Mouse (Mus musculus) embryonic facial prominence, embryonic 12.5 days (tissue): ENCODE measurements around the gene Cadps. TPM values are rescaled to one million over a fixed set of nuclear protein-coding genes. Genes with fewer than 3 reads are reported as not detected.
A peak's percentile ranks its signal among the peaks of the same experiment; 100 is the strongest.

Source experiments
- ATAC-seq: fragments of 200-750 bp; cut with Nextera tagmentation; 2 replicates; pipeline ENCODE4 v1.8.0; 2017; ENCODE audit not compliant: insufficient number of reproducible peaks, insufficient read depth, low FRiP score, low TSS enrichment
- H3K27ac ChIP-seq: fragments of 300-500 bp; sonication (generic); 2 replicates; pipeline ENCODE4 v1.5.1; 2016; ENCODE audit warnings: mild to moderate bottlenecking
- H3K27me3 ChIP-seq: fragments of 300-500 bp; sonication (generic); 2 replicates; pipeline ENCODE4 v1.6.1; 2016; ENCODE audit warnings: mild to moderate bottlenecking, moderate library complexity
- H3K36me3 ChIP-seq: fragments of 300-500 bp; sonication (generic); 2 replicates; pipeline ENCODE4 v1.6.1; 2016; ENCODE audit warnings: mild to moderate bottlenecking
- H3K4me1 ChIP-seq: fragments of 300-500 bp; sonication (generic); 2 replicates; pipeline ENCODE4 v1.6.1; 2016
- H3K4me2 ChIP-seq: fragments of 300-500 bp; sonication (generic); replicated peaks from 2 replicates; pipeline ENCODE4 v1.6.1; 2016; ENCODE audit warnings: mild to moderate bottlenecking, moderate library complexity
- H3K4me3 ChIP-seq: fragments of 300-500 bp; sonication (generic); 2 replicates; pipeline ENCODE4 v1.5.1; 2016; ENCODE audit warnings: mild to moderate bottlenecking
- H3K9ac ChIP-seq: fragments of 300-500 bp; sonication (generic); 2 replicates; pipeline ENCODE4 v1.6.1; 2016; ENCODE audit warnings: mild to moderate bottlenecking, moderate library complexity
- H3K9me3 ChIP-seq: fragments of 300-500 bp; sonication (generic); 2 replicates; pipeline ENCODE4 v1.6.1; 2016; ENCODE audit warnings: mild to moderate bottlenecking, moderate library complexity
- WGBS: fragments of 180-500 bp; shearing (Covaris S2); methylation state at CpG from one replicate; pipeline ENCODE4 v1.1.7; 2016; 5-methylcytosine and 5-hydroxymethylcytosine counted together
- polyA plus RNA-seq: library from polyadenylated mRNA; unstranded; fragments of >200 nt; fragmentation: Nextera tagmentation; extraction: Ambion mirVana; gene quantifications from 2 replicates; pipeline ENCODE4 v1.2.1, GENCODE M21; 2016

Gene Cadps
- polyA plus RNA-seq, 1 experiment from 2014 or later = 2.5 TPM

GRCm38 (mm10) chr14:12350271-12350916, 472.5 kb downstream of the Cadps start:
- Histone ChIP-seq H3K4me2 (no peak overlapping the region), H3K4me1 (0 out of 2 replicates have a peak, but pooled peaks cover 1% of the 10 kb centered on the region), H3K4me3 (no peak overlapping the region), H3K36me3 (no peaks in the 10 kb centered on the region), H3K9ac (no peak overlapping the region), H3K27ac (no peak overlapping the region), H3K9me3 (no peaks in the 10 kb centered on the region), H3K27me3 (peaks cover 91% of the 10 kb centered on the region)
- WGBS = 5% methylated on average over 16 of the region's 16 CpGs
- ATAC-seq = no peak

DNA sequence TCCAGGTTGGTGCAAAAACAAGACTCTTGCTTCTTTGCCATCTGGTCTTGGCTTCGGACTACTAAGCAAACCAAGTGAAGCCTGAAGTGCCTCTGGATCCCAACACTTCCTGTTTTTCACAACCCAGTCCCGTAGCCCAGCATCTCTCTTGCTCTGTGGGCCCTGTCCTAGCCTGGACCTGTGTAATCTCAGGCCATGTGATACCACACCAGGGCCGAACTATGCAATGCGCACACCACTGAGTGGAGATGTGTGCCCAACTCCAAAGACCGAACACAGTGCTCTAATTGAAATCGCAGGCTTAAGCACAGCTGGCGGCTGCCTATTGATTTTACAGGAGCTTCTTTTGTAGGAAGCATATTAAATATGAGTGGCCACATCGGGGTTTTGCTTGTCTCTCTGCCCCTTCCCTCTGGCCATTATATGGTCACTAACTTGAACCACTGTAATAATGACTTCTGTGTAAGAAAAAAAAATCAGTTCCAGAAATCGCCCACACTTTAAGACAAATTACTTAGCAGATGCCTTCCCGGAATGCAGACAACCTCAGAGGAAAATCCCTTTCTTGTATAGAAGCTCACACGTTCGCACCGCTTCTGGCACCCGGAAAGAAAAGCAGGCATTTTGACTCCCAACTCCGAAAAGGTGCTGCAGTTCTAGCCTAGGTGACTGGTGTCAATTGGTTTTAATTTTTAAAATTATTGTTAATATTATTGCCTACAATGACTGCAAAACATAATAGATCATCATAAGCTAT, 473.4 kb downstream of the Cadps start:
- Histone ChIP-seq H3K36me3 (no peaks in the 10 kb centered on the region), H3K4me2 (no peak overlapping the region), H3K27ac (no peak overlapping the region), H3K9me3 (no peaks in the 10 kb centered on the region), H3K4me3 (no peak overlapping the region), H3K9ac (no peak overlapping the region), H3K4me1 (peaks cover 10% of the 10 kb centered on the region; the same call in 1 of the 2 replicates), H3K27me3 (peaks cover 95% of the 10 kb centered on the region)
- no peak for ATAC-seq
- 5% methylated on average over 15 of the region's 15 CpGs for WGBS

DNA sequence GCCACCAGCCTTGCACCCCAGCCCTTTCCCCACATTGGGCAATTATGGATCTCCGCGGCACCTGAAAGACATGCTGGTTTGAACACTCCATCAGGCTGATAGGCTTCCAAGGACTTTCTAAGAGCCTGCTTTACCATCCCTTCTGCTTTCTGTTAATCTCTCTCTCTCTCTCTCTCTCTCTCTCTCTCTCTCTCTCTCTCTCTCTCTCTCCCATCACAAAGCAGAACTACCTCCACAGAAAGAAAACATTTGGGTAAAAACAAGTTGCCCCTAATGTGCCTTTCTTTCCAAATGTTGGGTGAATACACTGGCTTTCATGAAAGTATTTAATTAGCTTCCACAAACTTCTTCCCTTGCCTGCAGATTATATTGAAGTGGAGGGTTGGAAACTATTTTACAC, 474.8 kb downstream of the Cadps start, which contains the start of gene Fezf2:
Fezf2 (minus strand) TSS at position 101 of the 400 bp plus-strand sequence.
- 3% methylated on average over 2 of the region's 2 CpGs for WGBS
- Histone ChIP-seq H3K36me3 (no peaks in the 10 kb centered on the region), H3K27me3 (peaks cover 95% of the 10 kb centered on the region), H3K4me2 (no peak within 1 kb of the TSS), H3K4me1 (peaks cover 15% of the 10 kb centered on the region), H3K27ac (no peak within 1 kb of the TSS), H3K9me3 (no peaks in the 10 kb centered on the region), H3K9ac (no peak within 1 kb of the TSS), H3K4me3 (no peak within 1 kb of the TSS)
- ATAC-seq = no peak

- Histone ChIP-seq H3K4me1 (peaks cover 15% of the 10 kb centered on the region), H3K4me2 (peak overlapping the region; percentile 33), H3K27ac (no peak overlapping the region), H3K36me3 (no peaks in the 10 kb centered on the region), H3K4me3 (peak overlapping the region; percentile 20; the same call in 1 of the 2 replicates), H3K27me3 (peaks cover 95% of the 10 kb centered on the region), H3K9ac (no peak overlapping the region), H3K9me3 (no peaks in the 10 kb centered on the region)
- ATAC-seq = peak; percentile 54; the same call in 1 of the 2 replicates
- 1% methylated on average over 26 of the region's 26 CpGs for WGBS
These were observed 475.8 kb downstream of the Cadps start for GRCm38 (mm10) chr14:12346865-12347600.

GRCm38 (mm10) chr14:12346011-12346864, 476.6 kb downstream of the Cadps start:
- peaks cover 95% of the 10 kb centered on the region for H3K27me3 ChIP-seq
- under 1% methylated on average over 50 of the region's 50 CpGs for WGBS
- peak overlapping the region; percentile 20 for H3K4me3 ChIP-seq
- H3K4me2 ChIP-seq = peak overlapping the region; percentile 33
- no peak for ATAC-seq
- no peaks in the 10 kb centered on the region for H3K36me3 ChIP-seq
- no peak overlapping the region for H3K27ac ChIP-seq
- H3K4me1 ChIP-seq = peaks cover 17% of the 10 kb centered on the region
- H3K9ac ChIP-seq = no peak overlapping the region
- H3K9me3 ChIP-seq = no peaks in the 10 kb centered on the region

- peaks cover 20% of the 10 kb centered on the region for H3K4me1 ChIP-seq
- H3K4me2 ChIP-seq = peak overlapping the region; percentile 33
- peak overlapping the region; percentile 20 for H3K4me3 ChIP-seq
- no peak overlapping the region for H3K9ac ChIP-seq
- peaks cover 95% of the 10 kb centered on the region for H3K27me3 ChIP-seq
- ATAC-seq = no peak
- H3K27ac ChIP-seq = no peak overlapping the region
- H3K9me3 ChIP-seq = no peaks in the 10 kb centered on the region
- WGBS = under 1% methylated on average over 40 of the region's 40 CpGs
- H3K36me3 ChIP-seq = no peaks in the 10 kb centered on the region
These were observed 477.5 kb downstream of the Cadps start for GRCm38 (mm10) chr14:12345241-12345921.

- WGBS = under 1% methylated on average over 39 of the region's 39 CpGs
- H3K9me3 ChIP-seq = no peaks in the 10 kb centered on the region
- no peaks in the 10 kb centered on the region for H3K36me3 ChIP-seq
- peak overlapping the region; percentile 29 for H3K4me2 ChIP-seq
- H3K4me3 ChIP-seq = peak overlapping the region; percentile 20
- H3K27ac ChIP-seq = no peak overlapping the region
- H3K27me3 ChIP-seq = peaks cover 96% of the 10 kb centered on the region
- H3K9ac ChIP-seq = no peak overlapping the region
- H3K4me1 ChIP-seq = peaks cover 20% of the 10 kb centered on the region
- ATAC-seq = no peak
These were observed 478.1 kb downstream of the Cadps start for GRCm38 (mm10) chr14:12344746-12345240.

DNA sequence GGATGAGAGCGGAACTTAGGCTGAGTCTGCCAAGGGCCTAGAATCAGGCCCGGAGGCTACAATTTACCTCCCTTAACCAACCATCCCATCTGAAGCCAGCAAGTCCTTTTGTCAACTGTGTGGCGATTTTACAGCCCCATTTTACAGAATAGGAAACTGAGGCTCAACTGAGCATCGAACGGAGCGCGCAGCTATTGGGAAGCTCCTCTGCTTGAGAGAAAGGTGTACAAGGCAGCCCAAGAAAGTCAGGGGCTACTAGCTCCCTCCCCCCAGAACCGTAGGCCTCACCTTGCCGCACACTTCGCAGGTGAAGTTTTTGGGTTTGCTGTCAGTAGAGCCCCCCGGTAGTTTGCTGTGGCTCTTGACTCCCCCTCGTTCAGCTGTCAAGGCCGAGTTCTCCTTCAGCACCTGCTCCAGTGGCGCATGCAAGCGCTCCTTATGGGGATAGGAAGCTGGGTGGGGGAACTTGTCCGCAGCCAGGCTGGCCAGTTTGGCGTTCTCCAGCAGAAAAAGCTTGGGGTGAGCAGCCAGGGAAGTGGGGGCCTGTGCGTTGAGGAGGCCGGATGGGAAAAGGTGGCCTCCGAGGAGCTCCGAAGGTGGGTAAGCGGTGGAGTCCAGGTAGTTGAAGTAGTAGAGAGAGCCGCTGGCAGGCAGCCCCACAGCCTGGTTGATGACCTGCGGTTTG, 478.7 kb downstream of the Cadps start:
- H3K9me3 ChIP-seq = no peaks in the 10 kb centered on the region
- H3K4me3 ChIP-seq = peak overlapping the region; percentile 20
- ATAC-seq = no peak
- peaks cover 98% of the 10 kb centered on the region for H3K27me3 ChIP-seq
- H3K36me3 ChIP-seq = no peaks in the 10 kb centered on the region
- no peak overlapping the region; the same call in 1 of the 2 replicates for H3K9ac ChIP-seq
- 4% methylated on average over 24 of the region's 24 CpGs for WGBS
- H3K27ac ChIP-seq = no peak overlapping the region
- H3K4me1 ChIP-seq = peaks cover 20% of the 10 kb centered on the region
- peak overlapping the region; percentile 29 for H3K4me2 ChIP-seq

GRCm38 (mm10) chr14:12343451-12343941, 479.4 kb downstream of the Cadps start:
- H3K27me3 ChIP-seq = peaks cover 94% of the 10 kb centered on the region
- 0 out of 2 replicates have a peak overlapping the region, but pooled peaks have one; percentile 9 for H3K4me3 ChIP-seq
- H3K27ac ChIP-seq = no peak overlapping the region
- H3K36me3 ChIP-seq = no peaks in the 10 kb centered on the region
- no peak overlapping the region for H3K9ac ChIP-seq
- ATAC-seq = no peak
- peaks cover 20% of the 10 kb centered on the region for H3K4me1 ChIP-seq
- 1% methylated on average over 20 of the region's 20 CpGs for WGBS
- H3K4me2 ChIP-seq = no peak overlapping the region
- no peaks in the 10 kb centered on the region for H3K9me3 ChIP-seq
